Comparison of ENCODE assay signal across 12 mouse cellular contexts in genomic region chr5:73912149-73912548, GRCm38 (mm10).
"Had no signal": no experiment of that assay in that cellular context is flagged by ENCODE, and none has a peak within 500 bp of the region (broad histone marks: within the 10 kb centered on the region; RNA-seq: fewer than 3 reads in every experiment).

No protein-coding gene starts in this region.

- H3K36me3 ChIP-seq: limb, embryonic 15.5 days; liver, embryonic 12.5 days; lung, embryonic 15.5 days; midbrain, embryonic 12.5 days had no signal

- H3K27ac ChIP-seq: limb, embryonic 15.5 days; liver, embryonic 12.5 days; lung, embryonic 15.5 days; midbrain, embryonic 12.5 days; stomach, postnatal 0 days had no signal

- ATAC-seq: liver, embryonic 12.5 days; midbrain, embryonic 16.5 days had no signal

- H3K4me1 ChIP-seq: limb, embryonic 15.5 days; liver, embryonic 12.5 days; lung, embryonic 15.5 days; midbrain, embryonic 12.5 days had no signal

- H3K27me3 ChIP-seq: limb, embryonic 15.5 days; liver, embryonic 12.5 days; lung, embryonic 15.5 days; midbrain, embryonic 12.5 days had no signal

- DNase-seq: kidney, postnatal 36 days; layer of hippocampus, adult 9-11 months; layer of hippocampus, postnatal 36 days; right cerebral cortex, adult 18-20 months; right cerebral cortex, postnatal 25 days; thymus, postnatal 4 days had no signal

- H3K9me3 ChIP-seq: limb, embryonic 15.5 days; liver, embryonic 12.5 days; lung, embryonic 15.5 days; midbrain, embryonic 12.5 days had no signal

- H3K4me2 ChIP-seq: limb, embryonic 15.5 days; liver, embryonic 12.5 days; lung, embryonic 15.5 days; midbrain, embryonic 12.5 days had no signal

- H3K9ac ChIP-seq: limb, embryonic 15.5 days; liver, embryonic 12.5 days; lung, embryonic 15.5 days; midbrain, embryonic 12.5 days had no signal

- H3K4me3 ChIP-seq: limb, embryonic 15.5 days; liver, embryonic 12.5 days; lung, embryonic 15.5 days; midbrain, embryonic 12.5 days had no signal
